Mouse (Mus musculus) cerebellum, postnatal 14 days (tissue): Measurements from ENCODE around the gene Tmc6.
"Not testable (repeated sequence)": the region's sequence is repeated elsewhere in the genome, so short reads cannot be mapped to it uniquely, and the experiment has no call there.

Experiments used
- DNase-seq, 2 experiments: peaks; one replicate each; pipeline ENCODE4 v3.0.0; 2021; ENCODE audit warnings: mixed read lengths in 2 of 2

Gene Tmc6

GRCm38 (mm10) chr11:117781993-117782704, at the start of gene Tmc6, which contains the start of gene Tmc8:
Gene Tmc6 (minus strand): TSS chr11:117782198.
Gene Tmc8 (plus strand): TSS chr11:117782076.
- DNase-seq = no peak

GRCm38 (mm10) chr11:117830401-117830800, 48.4 kb upstream of the Tmc6 start:
- no peak for DNase-seq

GRCm38 (mm10) chr11:117829671-117830215, 47.7 kb upstream of the Tmc6 start:
- DNase-seq = no peak

- DNase-seq = peak; percentile 43 to 44
Observed at GRCm38 (mm10) chr11:117828888-117829604, 47.0 kb upstream of the Tmc6 start.

- peak in 1 of 2 experiments; percentile 49 for DNase-seq
Observed at GRCm38 (mm10) chr11:117828149-117828887, 46.3 kb upstream of the Tmc6 start.

GRCm38 (mm10) chr11:117827386-117827785, 45.4 kb upstream of the Tmc6 start:
- no peak for DNase-seq

GRCm38 (mm10) chr11:117826916-117827315, 44.9 kb upstream of the Tmc6 start:
- no peak for DNase-seq

- no peak for DNase-seq
Observed at GRCm38 (mm10) chr11:117826164-117826563, 44.2 kb upstream of the Tmc6 start.

GRCm38 (mm10) chr11:117825333-117826101, 43.5 kb upstream of the Tmc6 start, which contains the start of the genes Afmid and Tk1:
Gene Afmid (plus strand): TSS chr11:117825924.
Gene Tk1 (minus strand): TSS chr11:117826092.
- peak; percentile 35 to 52 for DNase-seq

- DNase-seq = peak; percentile 86
Observed at GRCm38 (mm10) chr11:117824060-117824969, 42.3 kb upstream of the Tmc6 start.

GRCm38 (mm10) chr11:117823411-117823810, 41.4 kb upstream of the Tmc6 start:
- no peak for DNase-seq

- DNase-seq = no peak
Observed at GRCm38 (mm10) chr11:117822728-117823241, 40.8 kb upstream of the Tmc6 start.

GRCm38 (mm10) chr11:117821868-117822267, 39.9 kb upstream of the Tmc6 start:
- DNase-seq = no peak

GRCm38 (mm10) chr11:117820173-117820572, 38.2 kb upstream of the Tmc6 start:
- no peak for DNase-seq

GRCm38 (mm10) chr11:117819095-117819494, 37.1 kb upstream of the Tmc6 start:
- peak in 1 of 2 experiments; percentile 38 for DNase-seq

- no peak for DNase-seq
Observed at GRCm38 (mm10) chr11:117816389-117816996, 34.5 kb upstream of the Tmc6 start.

- not testable (repeated sequence) for DNase-seq
Observed at GRCm38 (mm10) chr11:117815850-117816249, 33.9 kb upstream of the Tmc6 start.

- DNase-seq = no peak
Observed at GRCm38 (mm10) chr11:117814704-117815366, 32.8 kb upstream of the Tmc6 start.

GRCm38 (mm10) chr11:117813867-117814266, 31.9 kb upstream of the Tmc6 start:
- DNase-seq = no peak
